Mouse (Mus musculus): ENCODE results near the gene Angel1.
A peak's percentile ranks its signal among the peaks of the same experiment; 100 is the strongest.

Angel1 gene

DNA sequence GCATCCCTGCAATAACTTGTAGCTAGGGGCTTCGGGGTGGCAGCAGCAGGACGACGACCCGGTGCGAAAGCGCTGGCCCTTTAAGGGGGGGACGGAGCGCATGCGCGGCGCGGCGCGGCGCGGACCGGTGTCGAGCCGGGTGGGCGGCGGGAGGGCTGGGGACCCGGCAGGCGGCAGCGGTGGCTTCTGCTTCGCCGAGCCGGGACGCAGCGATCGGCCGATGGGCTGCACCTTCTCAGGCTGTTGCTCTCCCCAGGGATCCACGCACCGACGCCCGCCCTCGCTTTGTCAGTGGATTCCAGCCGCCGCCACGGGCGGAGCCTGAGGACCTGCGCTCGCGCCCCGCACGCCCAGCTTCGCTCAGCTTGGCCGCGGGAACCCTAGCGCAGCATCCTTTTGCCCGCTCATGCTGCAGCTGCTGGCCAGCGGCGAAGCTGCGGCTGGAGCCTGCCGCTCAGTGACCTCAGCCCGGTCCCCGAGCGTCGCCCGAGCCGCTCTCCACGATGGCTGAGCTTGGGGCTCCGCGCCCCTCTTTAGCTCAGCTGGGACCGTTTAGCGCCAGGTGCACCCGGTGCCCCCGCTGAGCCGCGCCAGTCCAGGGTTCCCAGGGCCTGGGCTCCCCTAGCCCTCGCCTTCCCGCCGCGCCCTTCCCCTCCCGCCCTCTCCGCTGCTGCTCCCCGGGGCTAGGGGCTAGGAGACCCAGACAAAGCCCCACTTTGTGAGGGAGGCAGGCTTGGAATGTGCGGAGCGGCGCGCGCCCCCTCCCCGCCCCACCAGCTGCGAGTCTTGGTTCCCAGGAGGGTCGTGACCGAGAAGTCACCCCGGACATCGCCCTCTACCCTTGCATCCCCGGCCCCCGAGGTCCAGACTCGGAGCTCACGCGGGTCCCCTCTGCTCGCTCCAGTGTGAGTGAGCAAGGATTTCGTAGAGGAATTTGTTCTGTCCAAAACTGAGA, 47.4 kb downstream of the Angel1 start, which contains the start of gene Vash1:
TSS of gene Vash1 (plus strand) at position 110 of the 955 bp plus-strand sequence.
- DNase-seq = peak; percentile 79

DNA sequence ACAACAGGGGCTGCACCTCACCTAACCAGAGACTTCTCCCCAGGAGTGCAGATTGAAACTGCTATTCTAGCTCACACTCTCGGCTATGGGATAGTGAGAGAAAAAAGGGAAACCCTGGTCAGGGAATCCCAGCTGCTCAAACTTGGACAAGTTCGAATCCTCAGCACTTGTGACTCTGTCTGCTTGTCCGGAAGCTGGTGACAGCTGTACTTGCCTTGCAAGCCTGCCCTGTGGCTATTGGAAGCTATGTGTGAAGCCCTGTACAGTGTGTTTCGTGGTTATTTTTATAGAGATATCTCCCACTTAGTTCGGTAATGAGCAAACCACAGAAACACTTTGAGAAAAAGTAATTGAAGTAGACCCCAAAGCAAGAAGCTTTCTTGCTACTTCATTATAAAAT, 53.8 kb downstream of the Angel1 start:
- no peak for DNase-seq

DNA sequence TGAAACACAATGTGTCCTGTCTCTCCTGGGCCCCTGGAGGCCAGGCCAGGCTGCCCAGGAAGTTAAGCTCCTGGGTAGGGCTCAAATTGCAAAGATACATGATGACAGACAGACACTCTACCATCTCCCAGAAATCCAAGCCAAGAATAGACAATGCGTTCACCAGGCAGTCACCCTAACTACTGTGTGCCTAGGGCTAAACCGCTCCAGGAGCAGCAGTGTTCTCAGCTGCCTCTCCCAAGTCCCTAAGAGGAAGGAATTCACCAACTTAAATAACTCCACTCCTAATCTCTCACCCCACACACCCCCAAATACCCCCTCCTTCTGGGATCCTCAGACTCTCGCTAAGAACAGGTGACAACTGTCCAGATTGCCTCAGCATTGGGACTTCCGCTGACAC, 54.2 kb downstream of the Angel1 start:
- no peak for DNase-seq

DNA sequence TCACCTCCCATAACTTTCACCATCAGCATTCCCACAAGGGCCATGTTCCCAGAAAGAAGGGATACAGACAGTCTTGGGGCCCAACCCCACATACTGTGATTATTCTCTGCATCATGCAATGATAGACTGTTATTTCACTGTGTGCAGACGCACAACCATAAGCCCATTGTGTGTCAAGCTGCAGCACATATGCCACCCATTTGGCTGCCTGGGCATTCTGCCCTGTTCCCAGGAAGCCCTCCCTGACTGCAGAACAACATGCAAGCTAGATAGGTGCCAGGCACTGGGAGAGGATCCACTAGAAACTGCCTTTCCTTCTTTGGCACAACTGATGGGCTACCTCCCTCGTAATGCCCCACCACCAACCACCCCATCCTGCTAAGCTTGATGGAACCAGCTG, 57.9 kb downstream of the Angel1 start:
- no peak for DNase-seq

DNA sequence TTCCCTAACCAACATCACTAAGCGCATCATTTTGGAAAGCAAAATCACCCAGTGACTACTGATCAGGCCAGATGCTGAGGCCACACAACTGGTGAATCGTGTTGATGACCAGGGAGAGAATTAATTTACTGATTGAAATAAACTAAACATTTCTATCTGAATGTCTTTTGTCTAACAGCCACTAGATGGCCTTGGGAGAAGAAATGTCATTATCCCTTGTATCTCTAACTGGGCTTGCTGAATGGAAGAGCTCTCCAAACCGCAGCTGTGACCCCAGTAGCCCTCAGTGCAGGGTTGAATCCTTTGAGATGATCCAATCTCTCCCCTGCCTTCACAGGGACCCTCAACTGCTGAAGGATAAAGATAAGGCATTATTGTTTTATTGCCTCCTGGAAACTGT, 60.6 kb downstream of the Angel1 start:
- no peak for DNase-seq

DNA sequence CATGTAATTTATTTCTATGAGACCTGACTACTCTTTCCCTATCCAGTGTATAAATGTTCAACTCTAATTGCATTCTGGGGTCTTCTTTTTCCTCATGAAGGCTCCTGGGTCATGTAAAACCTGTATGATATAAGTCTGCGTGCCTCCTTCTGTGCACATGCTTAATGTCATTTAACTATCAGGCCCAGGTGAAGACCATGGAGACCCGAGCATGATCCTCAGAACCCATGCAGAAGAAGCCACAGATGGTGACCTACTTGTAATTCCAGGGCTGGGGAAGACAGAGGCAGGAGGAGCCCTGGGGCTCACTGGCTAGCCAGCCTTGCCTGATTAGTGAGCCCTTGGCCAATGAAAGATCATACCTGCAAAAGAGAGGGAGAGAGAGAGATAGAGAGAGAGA, 65.8 kb downstream of the Angel1 start:
- no peak for DNase-seq

DNA sequence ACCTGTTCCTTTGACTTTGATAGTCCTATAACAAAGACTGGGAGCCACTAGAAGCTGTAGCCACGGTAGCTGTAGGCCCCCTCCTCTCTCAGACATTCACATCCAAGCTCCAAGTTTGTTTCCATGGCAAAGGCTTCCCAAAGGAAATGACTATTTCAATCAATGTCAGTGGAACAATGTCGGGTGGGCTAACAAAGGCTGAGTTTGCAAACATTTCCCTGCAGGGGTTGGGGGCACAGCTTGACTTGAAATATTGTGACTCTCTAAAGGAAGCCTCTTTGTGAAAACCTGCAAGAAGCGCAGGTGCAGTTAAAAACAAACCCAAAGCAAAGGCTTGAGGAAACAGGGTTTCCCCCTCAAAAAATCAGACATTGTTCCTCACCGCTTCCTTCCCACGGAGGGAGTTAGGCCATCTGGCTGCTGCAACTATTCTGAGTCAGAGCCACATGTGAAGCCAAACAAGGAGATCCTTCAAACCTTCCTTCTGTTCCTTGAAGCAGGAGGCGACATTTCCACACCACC, 66.8 kb downstream of the Angel1 start:
- peak; percentile 26 for DNase-seq

DNA sequence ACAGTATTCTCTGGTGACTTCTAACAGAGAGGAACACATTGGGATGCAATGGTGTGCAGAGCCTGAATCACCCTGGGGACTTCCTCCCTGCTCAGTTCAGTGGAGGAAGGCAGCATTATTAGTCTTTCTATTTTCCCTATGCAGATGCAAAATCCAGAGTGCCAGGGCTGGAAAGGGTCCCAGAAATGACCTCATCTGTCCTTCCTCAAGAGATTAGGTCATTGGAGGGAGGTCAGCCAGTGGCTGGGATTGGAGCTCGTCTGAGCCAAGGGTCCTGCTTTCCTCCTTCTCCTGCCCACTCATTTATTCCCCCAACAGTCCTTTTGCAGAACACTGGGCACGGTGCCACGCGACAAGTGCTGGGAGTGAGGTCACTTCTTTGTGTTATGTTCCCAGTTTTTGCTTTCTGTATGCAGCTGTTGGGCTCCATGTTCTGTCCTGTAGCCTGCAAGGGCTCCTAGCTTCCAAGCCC, 73.7 kb downstream of the Angel1 start:
- DNase-seq = peak; percentile 78

DNA sequence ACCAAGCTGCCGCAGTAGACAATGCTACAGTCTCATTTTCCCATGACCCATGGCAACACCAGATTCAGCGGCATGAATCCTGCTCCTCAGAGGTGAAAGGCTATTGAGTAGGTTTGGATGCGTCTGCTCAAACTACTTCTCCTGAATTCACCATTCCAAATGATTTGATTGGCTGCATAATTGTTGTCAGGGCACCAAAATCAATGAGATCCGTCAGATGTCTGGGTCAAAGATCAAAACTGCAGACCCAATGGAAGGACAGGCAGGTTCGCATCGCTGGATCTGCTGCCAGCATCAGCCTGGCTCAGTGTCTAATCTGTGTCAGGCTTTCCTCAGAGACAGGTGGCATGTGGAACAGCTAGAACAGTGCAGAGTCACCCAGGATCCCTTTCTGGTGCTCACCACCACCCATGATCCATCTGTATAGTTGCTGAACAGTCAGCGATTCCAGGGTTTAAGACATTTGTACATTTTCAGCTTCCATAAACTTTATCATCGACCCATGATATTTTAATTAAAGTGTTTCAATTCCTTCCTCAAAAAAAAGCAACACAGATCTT, 74.9 kb downstream of the Angel1 start:
- no peak for DNase-seq
